ENCODE assay signal across 9 mouse cellular contexts in the genomic region with DNA sequence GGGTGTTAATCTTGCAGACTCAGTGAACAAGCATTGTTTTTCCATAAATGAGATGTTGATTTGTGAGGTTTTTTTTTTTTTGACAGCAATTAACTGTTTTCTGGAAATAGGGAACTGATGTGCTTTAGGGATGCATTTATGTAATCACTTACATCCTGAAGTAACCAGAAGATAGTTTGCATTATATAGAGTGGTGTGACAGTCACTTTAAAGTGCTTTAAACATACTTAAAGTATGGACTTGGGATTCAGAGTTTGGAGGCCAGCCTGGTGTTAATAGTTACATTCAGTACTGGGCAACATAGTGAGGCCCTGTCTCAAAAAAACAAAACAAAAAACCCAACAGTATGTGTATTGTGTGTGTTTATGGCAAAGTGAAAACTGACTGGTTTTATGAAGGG. TPM values are rescaled to one million over a fixed set of nuclear protein-coding genes. Genes with fewer than 3 reads are reported as not detected.
DNase-seq lines count a peak whose midpoint lies in the region; ATAC-seq lines count a peak whose summit lies in the region.
"Had no signal": no experiment of that assay in that cellular context is flagged by ENCODE, and none has a peak within 500 bp of the region (broad histone marks: within the 10 kb centered on the region; RNA-seq: fewer than 3 reads in every experiment).

No protein-coding gene starts in this region.

- no peak for ATAC-seq in kidney, embryonic 14.5 days (ENCODE audit: low FRiP score, low TSS enrichment)
- no peak for ATAC-seq in hindbrain, embryonic 16.5 days
- no peak for ATAC-seq in midbrain, embryonic 14.5 days (ENCODE audit: low FRiP score, low TSS enrichment)

- no peaks in the 10 kb centered on the region for H3K9me3 ChIP-seq in kidney, embryonic 14.5 days (ENCODE audit: control insufficient read depth, low read length)
- H3K9me3 ChIP-seq in embryonic facial prominence, embryonic 10.5 days = 0 out of 2 replicates have a peak, but pooled peaks cover 3% of the 10 kb centered on the region
- H3K9me3 ChIP-seq in hindbrain, embryonic 16.5 days (ENCODE audit: control insufficient read depth, low read length) = no peaks in the 10 kb centered on the region
- no peaks in the 10 kb centered on the region for H3K9me3 ChIP-seq in midbrain, embryonic 14.5 days (ENCODE audit: control insufficient read depth, low read length)

- H3K27ac ChIP-seq in kidney, embryonic 14.5 days (ENCODE audit: low read depth, low read length) = no peak overlapping the region
- no peak overlapping the region for H3K27ac ChIP-seq in embryonic facial prominence, embryonic 10.5 days (replicated peaks)
- H3K27ac ChIP-seq in hindbrain, embryonic 16.5 days (ENCODE audit: low read depth, low read length) = no peak overlapping the region
- no peak overlapping the region for H3K27ac ChIP-seq in midbrain, embryonic 14.5 days (replicated peaks; ENCODE audit: low read depth, low read length)

- peak overlapping the region; percentile 97; the same call in 1 of the 2 replicates for H3K9ac ChIP-seq in kidney, embryonic 14.5 days (ENCODE audit: low read depth, low read length)
- no peak overlapping the region for H3K9ac ChIP-seq in hindbrain, embryonic 16.5 days (ENCODE audit: low read depth, low read length)
- no peak overlapping the region; the same call in 1 of the 2 replicates for H3K9ac ChIP-seq in midbrain, embryonic 14.5 days (replicated peaks; ENCODE audit: low read length)

- no peaks in the 10 kb centered on the region for H3K27me3 ChIP-seq in kidney, embryonic 14.5 days (ENCODE audit: control insufficient read depth, insufficient read depth, low read length)
- H3K27me3 ChIP-seq in embryonic facial prominence, embryonic 10.5 days (replicated peaks; ENCODE audit: low read depth, poor library complexity, severe bottlenecking) = no peaks in the 10 kb centered on the region
- no peaks in the 10 kb centered on the region for H3K27me3 ChIP-seq in hindbrain, embryonic 16.5 days (replicated peaks; ENCODE audit: control insufficient read depth, insufficient read depth, low read length)
- no peaks in the 10 kb centered on the region for H3K27me3 ChIP-seq in midbrain, embryonic 14.5 days (ENCODE audit: control insufficient read depth, insufficient read depth, low read length)
- H3K27me3 ChIP-seq: Patski had no signal

- H3K36me3 ChIP-seq in kidney, embryonic 14.5 days (ENCODE audit: control insufficient read depth, insufficient read depth, low read length) = peaks cover 31% of the 10 kb centered on the region
- peaks cover 50% of the 10 kb centered on the region for H3K36me3 ChIP-seq in embryonic facial prominence, embryonic 10.5 days (replicated peaks)
- H3K36me3 ChIP-seq in hindbrain, embryonic 16.5 days (ENCODE audit: control insufficient read depth, insufficient read depth, low read length) = peaks cover 18% of the 10 kb centered on the region
- peaks cover 35% of the 10 kb centered on the region for H3K36me3 ChIP-seq in midbrain, embryonic 14.5 days (ENCODE audit: control insufficient read depth, insufficient read depth, low read length)

- peak overlapping the region; percentile 93 for H3K4me3 ChIP-seq in kidney, embryonic 14.5 days (ENCODE audit: low read length)
- H3K4me3 ChIP-seq in embryonic facial prominence, embryonic 10.5 days = peak overlapping the region; percentile 95
- H3K4me3 ChIP-seq in hindbrain, embryonic 16.5 days (ENCODE audit: low read length) = peak overlapping the region; percentile 76; the same call in 1 of the 2 replicates
- H3K4me3 ChIP-seq in midbrain, embryonic 14.5 days (replicated peaks; ENCODE audit: low read depth, low read length) = peak overlapping the region; percentile 76

- DNase-seq in kidney, adult 11 months = no peak
- DNase-seq in embryonic facial prominence, embryonic 10.5 days (ENCODE audit: low spot score) = no peak
- no peak for DNase-seq in midbrain, embryonic 14.5 days
- DNase-seq in gastrocnemius, adult 8-10 months (ENCODE audit: low spot score in 2 of 2) = no peak
- DNase-seq in thymus, postnatal 0 days (ENCODE audit: low spot score) = no peak
- DNase-seq in gastrocnemius, postnatal 25 days = no peak

- H3K4me1 ChIP-seq in kidney, embryonic 14.5 days (ENCODE audit: control insufficient read depth, insufficient read depth, low read length) = peaks cover 11% of the 10 kb centered on the region; the same call in 1 of the 2 replicates
- H3K4me1 ChIP-seq in embryonic facial prominence, embryonic 10.5 days = peaks cover 17% of the 10 kb centered on the region
- peaks cover 13% of the 10 kb centered on the region for H3K4me1 ChIP-seq in hindbrain, embryonic 16.5 days (ENCODE audit: control insufficient read depth, insufficient read depth, low read depth, low read length)
- peaks cover 10% of the 10 kb centered on the region; the same call in 1 of the 2 replicates for H3K4me1 ChIP-seq in midbrain, embryonic 14.5 days (ENCODE audit: control insufficient read depth, insufficient read depth, low read length)

- H3K4me2 ChIP-seq in kidney, embryonic 14.5 days (replicated peaks; ENCODE audit: low read depth, low read length) = peak overlapping the region; percentile 53
- peak overlapping the region; percentile 73 for H3K4me2 ChIP-seq in hindbrain, embryonic 16.5 days (ENCODE audit: low read length)
- H3K4me2 ChIP-seq in midbrain, embryonic 14.5 days (ENCODE audit: low read length) = peak overlapping the region; percentile 75

RNA-seq across cellular contexts. Expression of gene Pcbp2, which starts 1.4 kb away (rescaled TPM):
- polyA plus RNA-seq in kidney, embryonic 14.5 days (2014; fragmentation: Nextera tagmentation; extraction: Ambion mirVana) = 305 and 373 TPM in 2 replicates
- polyA plus RNA-seq in embryonic facial prominence, embryonic 10.5 days (2016; fragmentation: Nextera tagmentation; extraction: Ambion mirVana) = 206 and 217 TPM in 2 replicates
- 120 TPM in 2 replicates for polyA plus RNA-seq in hindbrain, embryonic 16.5 days (2015; fragmentation: Nextera tagmentation; extraction: Ambion mirVana)
- 187 TPM in 2 replicates for polyA plus RNA-seq in midbrain, embryonic 14.5 days (2014; fragmentation: Nextera tagmentation; extraction: Ambion mirVana)
- total RNA-seq in gastrocnemius, adult 8-10 months (2022) = 100 to 1,000 TPM; 379 to 451 (median 385) TPM
- 263 and 265 TPM in 2 replicates for polyA plus RNA-seq in thymus, postnatal 0 days (2015; fragmentation: Nextera tagmentation; extraction: Ambion mirVana)
- total RNA-seq in gastrocnemius, postnatal 25 days (2021) = 100 to 1,000 TPM; 409 to 410 TPM

RNA-seq across cellular contexts. Expression of gene Prr13, which starts 12.9 kb away (rescaled TPM):
- polyA plus RNA-seq in kidney, embryonic 14.5 days (2014; fragmentation: Nextera tagmentation; extraction: Ambion mirVana) = 87.7 and 92.6 TPM in 2 replicates
- 73.1 and 77.4 TPM in 2 replicates for polyA plus RNA-seq in embryonic facial prominence, embryonic 10.5 days (2016; fragmentation: Nextera tagmentation; extraction: Ambion mirVana)
- 83.3 and 98.7 TPM in 2 replicates for polyA plus RNA-seq in hindbrain, embryonic 16.5 days (2015; fragmentation: Nextera tagmentation; extraction: Ambion mirVana)
- 127 and 133 TPM in 2 replicates for polyA plus RNA-seq in midbrain, embryonic 14.5 days (2014; fragmentation: Nextera tagmentation; extraction: Ambion mirVana)
- total RNA-seq in gastrocnemius, adult 8-10 months (2022) = 10 to 100 TPM; 16.4 to 22.3 (median 20.2) TPM
- polyA plus RNA-seq in thymus, postnatal 0 days (2015; fragmentation: Nextera tagmentation; extraction: Ambion mirVana) = 88.9 and 90.3 TPM in 2 replicates
- 10 to 100 TPM; 12.9 to 13.2 TPM for total RNA-seq in gastrocnemius, postnatal 25 days (2021)

RNA-seq across cellular contexts. Expression of gene Amhr2, which starts 26.6 kb away (rescaled TPM):
- 0.51 and 0.95 TPM in 2 replicates for polyA plus RNA-seq in kidney, embryonic 14.5 days (2014; fragmentation: Nextera tagmentation; extraction: Ambion mirVana)
- 0.09 and 0.20 TPM in 2 replicates for polyA plus RNA-seq in embryonic facial prominence, embryonic 10.5 days (2016; fragmentation: Nextera tagmentation; extraction: Ambion mirVana)
- polyA plus RNA-seq in hindbrain, embryonic 16.5 days (2015; fragmentation: Nextera tagmentation; extraction: Ambion mirVana) = 0.10 and 0.30 TPM in 2 replicates
- 0.18 and 0.39 TPM in 2 replicates for polyA plus RNA-seq in midbrain, embryonic 14.5 days (2014; fragmentation: Nextera tagmentation; extraction: Ambion mirVana)
- total RNA-seq in gastrocnemius, adult 8-10 months (2022) = 10 to 100 TPM in 3 of 4 experiments, 1 to 10 TPM in 1; 9.9 to 14.2 (median 11.7) TPM
- polyA plus RNA-seq in thymus, postnatal 0 days (2015; fragmentation: Nextera tagmentation; extraction: Ambion mirVana) = 1.8 and 2.1 TPM in 2 replicates
- total RNA-seq in gastrocnemius, postnatal 25 days (2021) = 1 to 10 TPM; 2.8 to 6.3 TPM
- polyA plus RNA-seq: Patski had no signal

RNA-seq across cellular contexts. Expression of gene Gm10337, which starts 31.8 kb away (rescaled TPM):
- not detected in 2 replicates for polyA plus RNA-seq in kidney, embryonic 14.5 days (2014; fragmentation: Nextera tagmentation; extraction: Ambion mirVana)
- polyA plus RNA-seq in embryonic facial prominence, embryonic 10.5 days (2016; fragmentation: Nextera tagmentation; extraction: Ambion mirVana) = 7.6 TPM in 1 of 2 replicates, not detected in the other
- polyA plus RNA-seq in hindbrain, embryonic 16.5 days (2015; fragmentation: Nextera tagmentation; extraction: Ambion mirVana) = 8.1 and 21.8 TPM in 2 replicates
- polyA plus RNA-seq in midbrain, embryonic 14.5 days (2014; fragmentation: Nextera tagmentation; extraction: Ambion mirVana) = 9.6 TPM in 1 of 2 replicates, not detected in the other
- not detected for total RNA-seq in gastrocnemius, adult 8-10 months (2022)
- 2.0 TPM in 1 of 2 replicates, not detected in the other for polyA plus RNA-seq in thymus, postnatal 0 days (2015; fragmentation: Nextera tagmentation; extraction: Ambion mirVana)
- 1 to 10 TPM in 1 of 2 experiments, not detected in 1; 3.8 TPM for total RNA-seq in gastrocnemius, postnatal 25 days (2021)

RNA-seq across cellular contexts. Expression of gene Map3k12, which starts 45.1 kb away (rescaled TPM):
- polyA plus RNA-seq in kidney, embryonic 14.5 days (2014; fragmentation: Nextera tagmentation; extraction: Ambion mirVana) = 12.2 and 14.8 TPM in 2 replicates
- polyA plus RNA-seq in embryonic facial prominence, embryonic 10.5 days (2016; fragmentation: Nextera tagmentation; extraction: Ambion mirVana) = 29.1 and 32.3 TPM in 2 replicates
- 55.7 and 62.4 TPM in 2 replicates for polyA plus RNA-seq in hindbrain, embryonic 16.5 days (2015; fragmentation: Nextera tagmentation; extraction: Ambion mirVana)
- polyA plus RNA-seq in midbrain, embryonic 14.5 days (2014; fragmentation: Nextera tagmentation; extraction: Ambion mirVana) = 44.2 and 47.9 TPM in 2 replicates
- total RNA-seq in gastrocnemius, adult 8-10 months (2022) = 1 to 10 TPM in 3 of 4 experiments, under 1 TPM in 1; 0.68 to 1.9 (median 1.5) TPM
- polyA plus RNA-seq in thymus, postnatal 0 days (2015; fragmentation: Nextera tagmentation; extraction: Ambion mirVana) = 4.1 and 4.2 TPM in 2 replicates
- 1 to 10 TPM; 1.7 to 1.8 TPM for total RNA-seq in gastrocnemius, postnatal 25 days (2021)
